Mouse (Mus musculus): ENCODE data around the gene Ascl3.

Ascl3 gene

DNA sequence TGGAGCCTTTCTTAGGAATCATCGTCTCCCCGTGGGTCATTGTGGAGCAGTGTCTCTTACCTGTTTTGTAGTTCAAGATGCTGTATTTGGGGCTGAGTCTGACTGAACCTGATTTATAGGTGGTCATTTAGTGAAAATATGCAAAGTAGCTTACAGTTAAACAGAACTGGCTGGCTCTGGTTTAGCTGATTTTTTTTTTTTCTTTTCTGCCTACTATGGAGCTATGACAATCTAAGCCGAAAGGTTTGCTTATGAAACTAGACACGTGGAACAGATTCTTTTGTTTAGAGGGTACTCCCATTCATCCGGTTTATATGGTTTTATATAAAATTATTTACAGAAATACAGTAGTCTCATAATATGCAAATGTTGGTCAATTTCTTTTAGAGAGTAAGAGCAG lies at the start of gene Ascl3:
Ascl3 (minus strand) TSS at position 101 of the 400 bp plus-strand sequence.
- DNase-seq (ENCODE audit: inconsistent age in 2 of 2, low spot score in 1 of 2) = no peak

GRCm38 (mm10) chr7:109781087-109781469 lies 49.6 kb upstream of the Ascl3 start:
- DNase-seq (ENCODE audit: inconsistent age in 2 of 2, low spot score in 1 of 2) = peak in 1 of 2 experiments; percentile 52

DNA sequence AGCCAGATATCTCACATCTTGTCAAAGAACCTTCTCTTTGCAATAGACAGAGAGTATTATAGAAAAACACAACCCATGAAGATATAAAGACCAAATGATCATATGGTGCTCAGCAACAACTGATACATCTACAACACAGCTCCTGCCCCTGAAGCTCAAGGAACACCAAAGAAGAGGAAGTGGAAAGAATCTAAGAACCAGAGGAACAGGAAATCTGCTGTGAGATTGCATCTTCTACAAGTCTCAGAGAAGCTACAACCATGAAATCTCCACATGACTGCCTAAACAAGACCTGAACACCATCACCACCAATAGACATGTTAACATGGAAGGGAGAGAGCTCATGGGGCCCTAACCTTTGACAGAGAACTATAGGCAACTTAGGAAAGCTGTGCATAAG lies 40.7 kb upstream of the Ascl3 start:
- DNase-seq (ENCODE audit: inconsistent age in 2 of 2, low spot score in 1 of 2) = no peak

DNA sequence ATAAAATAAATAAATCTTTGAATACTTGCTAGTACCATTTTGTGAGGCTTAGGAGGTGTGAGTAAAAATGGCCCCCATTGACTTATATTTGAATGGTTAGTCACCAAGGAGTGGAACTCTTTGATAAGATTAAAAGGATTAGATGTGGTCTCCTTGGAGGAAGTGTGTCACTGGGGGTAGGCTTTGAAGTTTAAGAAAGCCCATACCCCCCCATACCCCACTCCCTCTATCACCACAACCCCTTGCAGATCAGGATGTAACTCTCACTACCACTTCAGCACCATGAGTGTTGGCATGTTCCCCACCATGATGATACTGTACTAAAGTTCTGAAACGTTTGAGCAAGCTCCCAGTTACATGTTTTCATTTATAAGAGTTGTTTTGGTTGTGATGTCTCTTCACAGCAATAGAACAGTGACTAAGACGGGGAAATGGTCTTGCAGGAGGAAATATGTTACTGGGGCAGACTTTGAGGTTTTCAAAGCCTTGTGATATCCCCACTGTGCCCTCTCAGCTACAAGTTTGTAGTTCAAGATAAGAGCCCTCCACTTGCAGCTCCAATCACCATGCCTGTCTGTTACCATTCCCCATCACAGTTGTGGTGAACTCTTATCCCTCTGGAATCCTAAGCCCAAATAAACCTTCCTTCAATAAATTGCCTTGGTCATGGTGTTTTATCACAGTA lies 37.3 kb upstream of the Ascl3 start:
- DNase-seq (ENCODE audit: inconsistent age in 2 of 2, low spot score in 1 of 2) = no peak

GRCm38 (mm10) chr7:109767575-109768350 lies 36.2 kb upstream of the Ascl3 start:
- DNase-seq (ENCODE audit: inconsistent age in 2 of 2, low spot score in 1 of 2) = no peak

DNA sequence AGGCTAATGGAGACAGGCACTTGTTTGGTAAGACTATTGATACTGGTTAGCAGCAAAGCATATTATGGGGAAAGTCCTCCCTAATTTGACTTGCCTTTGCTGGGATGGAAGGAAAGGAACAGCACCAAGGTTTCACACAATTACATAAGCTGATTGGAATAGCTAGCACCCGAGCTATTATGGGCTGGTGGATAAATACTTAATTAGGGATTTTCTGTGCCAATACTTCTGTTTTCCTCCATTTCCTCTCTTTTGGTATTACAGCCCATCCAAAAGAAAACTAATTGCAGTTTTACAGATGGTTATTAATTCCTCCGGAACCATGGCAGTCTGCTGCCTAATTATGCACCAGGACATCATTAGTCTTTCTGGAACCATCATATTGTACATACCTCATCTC lies 32.5 kb upstream of the Ascl3 start:
- no peak for DNase-seq (ENCODE audit: inconsistent age in 2 of 2, low spot score in 1 of 2)

DNA sequence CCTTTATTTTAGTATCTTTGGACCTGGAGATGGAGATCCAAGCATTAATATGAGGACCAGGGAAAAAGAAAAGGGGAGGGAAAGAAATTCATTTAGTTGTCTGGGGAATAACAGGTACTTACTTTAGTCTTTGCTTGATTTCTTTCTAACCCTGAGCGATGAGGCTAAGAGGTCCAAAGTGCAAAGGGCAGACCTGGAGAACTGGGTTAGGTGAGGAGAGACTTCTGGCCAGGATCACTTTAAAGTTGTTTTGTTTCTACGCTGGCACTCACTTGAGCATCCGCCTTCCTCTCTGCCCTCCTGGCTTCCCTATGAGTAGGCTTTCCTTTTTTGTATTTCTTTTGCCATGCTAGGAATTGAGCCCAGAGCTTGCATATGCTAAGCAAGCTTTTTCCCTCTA lies 24.8 kb upstream of the Ascl3 start:
- no peak for DNase-seq (ENCODE audit: inconsistent age in 2 of 2, low spot score in 1 of 2)

GRCm38 (mm10) chr7:109754034-109754433 lies 22.5 kb upstream of the Ascl3 start:
- no peak for DNase-seq (ENCODE audit: inconsistent age in 2 of 2, low spot score in 1 of 2)

DNA sequence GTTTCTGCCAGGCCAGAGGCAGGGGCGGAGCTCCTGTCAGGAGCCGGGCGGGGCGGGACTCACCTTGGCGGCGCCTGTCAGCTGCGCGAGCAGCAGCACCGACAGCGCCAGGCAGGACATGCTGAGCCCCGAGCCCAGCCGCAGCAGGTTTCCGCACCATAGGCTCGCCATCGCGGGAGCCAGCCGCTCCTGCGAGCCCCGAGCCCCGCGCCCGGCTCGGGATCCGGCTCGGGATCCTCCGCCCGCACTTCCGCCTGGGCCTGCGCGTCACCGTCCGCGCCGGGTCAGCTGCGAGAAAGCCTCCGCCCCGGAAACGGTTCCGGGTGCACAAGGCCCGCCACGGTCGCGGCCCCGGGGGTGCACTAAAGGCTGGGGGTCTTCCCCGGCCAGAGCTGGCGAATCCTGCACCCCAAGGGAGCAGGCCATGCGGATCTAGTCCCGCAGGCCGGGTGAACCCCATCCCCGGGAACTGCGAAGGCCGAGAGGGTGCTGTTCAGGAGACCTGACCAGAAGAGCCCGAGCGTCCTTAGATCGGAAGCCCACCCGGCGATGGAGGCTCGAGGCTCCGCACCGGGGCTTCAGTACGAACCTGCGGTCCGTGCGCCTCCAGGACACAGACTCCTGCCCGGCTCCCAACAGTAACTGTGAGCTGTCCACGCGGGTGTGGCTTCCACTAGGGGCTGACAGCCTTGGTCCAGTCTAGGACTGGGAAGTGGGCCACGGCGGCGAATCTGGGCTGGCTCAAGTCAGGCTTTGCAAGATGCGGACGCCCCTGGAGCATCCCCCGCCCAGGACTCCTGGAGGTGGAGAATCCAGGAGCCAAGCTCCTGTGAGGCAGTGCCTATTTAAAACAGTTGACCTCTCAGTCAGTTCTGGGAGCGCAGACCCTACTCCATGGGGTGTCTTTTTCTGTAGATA lies 20.7 kb upstream of the Ascl3 start, which contains the start of gene Tmem9b:
Tmem9b (minus strand) TSS at position 868 of the 918 bp plus-strand sequence.
- peak; percentile 88 to 96 for DNase-seq (ENCODE audit: inconsistent age in 2 of 2, low spot score in 1 of 2)

DNA sequence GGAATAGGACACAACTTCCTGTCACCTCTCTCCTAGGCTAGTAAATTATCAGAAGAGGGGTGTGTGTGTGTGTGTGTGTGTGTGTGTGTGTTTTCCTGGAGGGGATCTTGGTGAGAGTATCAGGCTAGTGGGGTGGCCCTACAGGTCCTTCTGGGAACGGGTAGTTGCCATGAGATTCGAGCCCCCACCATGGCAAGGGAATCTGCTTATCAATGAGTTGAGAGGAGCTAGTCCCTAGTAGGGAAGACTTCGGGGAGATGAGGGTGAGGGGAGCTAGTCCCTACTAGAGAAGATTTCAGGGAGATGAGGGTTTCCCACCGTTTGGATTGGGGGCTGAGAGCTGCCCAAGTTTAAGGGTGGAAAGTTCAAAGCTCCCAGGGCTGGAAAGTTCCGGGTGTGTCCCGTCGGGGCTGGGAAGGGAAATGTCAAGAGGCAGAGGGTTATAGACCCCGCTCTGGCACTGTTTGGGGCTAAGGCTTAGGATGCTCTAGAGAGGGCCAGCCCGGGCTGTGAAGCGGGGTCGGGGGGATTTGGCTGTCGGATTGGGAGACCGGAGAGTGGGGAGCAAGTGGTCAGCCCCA lies 20.0 kb upstream of the Ascl3 start:
- no peak for DNase-seq (ENCODE audit: inconsistent age in 2 of 2, low spot score in 1 of 2)

- DNase-seq (ENCODE audit: inconsistent age in 2 of 2, low spot score in 1 of 2) = no peak
Measured at GRCm38 (mm10) chr7:109747747-109748146, 16.2 kb upstream of the Ascl3 start.

- DNase-seq (ENCODE audit: inconsistent age in 2 of 2, low spot score in 1 of 2) = no peak
Measured at GRCm38 (mm10) chr7:109741703-109742102, 10.2 kb upstream of the Ascl3 start.

- no peak for DNase-seq (ENCODE audit: inconsistent age in 2 of 2, low spot score in 1 of 2)
Measured at GRCm38 (mm10) chr7:109741060-109741459, 9.5 kb upstream of the Ascl3 start.

- DNase-seq (ENCODE audit: inconsistent age in 2 of 2, low spot score in 1 of 2) = no peak
Measured at GRCm38 (mm10) chr7:109739822-109740370, 8.4 kb upstream of the Ascl3 start.

DNA sequence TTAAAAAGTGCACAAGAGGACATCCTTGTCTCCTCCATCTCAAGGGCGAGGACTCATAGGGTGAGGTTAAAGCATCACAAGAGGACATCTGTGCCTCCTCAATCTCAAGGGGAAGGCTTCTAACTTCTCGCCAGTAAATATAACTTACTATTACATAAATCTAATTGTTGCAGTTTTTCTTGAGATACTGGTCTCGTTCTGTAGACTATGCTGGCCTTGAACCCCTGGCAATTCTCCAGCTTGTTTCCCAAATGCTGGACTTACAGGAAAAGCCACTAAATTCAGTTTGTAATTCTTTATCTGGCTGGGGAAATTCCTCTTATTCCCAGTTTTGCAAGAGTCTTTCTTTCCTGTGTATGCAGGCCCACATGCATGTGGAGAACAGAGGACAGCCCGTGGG lies 3.3 kb upstream of the Ascl3 start:
- peak; percentile 34 to 76 for DNase-seq (ENCODE audit: inconsistent age in 2 of 2, low spot score in 1 of 2)

GRCm38 (mm10) chr7:109723697-109724096 lies 7.8 kb downstream of the Ascl3 start, which contains the start of gene BC051019:
Gene BC051019, minus strand, starts transcription at chr7:109723850.
- no peak for DNase-seq (ENCODE audit: inconsistent age in 2 of 2, low spot score in 1 of 2)

DNA sequence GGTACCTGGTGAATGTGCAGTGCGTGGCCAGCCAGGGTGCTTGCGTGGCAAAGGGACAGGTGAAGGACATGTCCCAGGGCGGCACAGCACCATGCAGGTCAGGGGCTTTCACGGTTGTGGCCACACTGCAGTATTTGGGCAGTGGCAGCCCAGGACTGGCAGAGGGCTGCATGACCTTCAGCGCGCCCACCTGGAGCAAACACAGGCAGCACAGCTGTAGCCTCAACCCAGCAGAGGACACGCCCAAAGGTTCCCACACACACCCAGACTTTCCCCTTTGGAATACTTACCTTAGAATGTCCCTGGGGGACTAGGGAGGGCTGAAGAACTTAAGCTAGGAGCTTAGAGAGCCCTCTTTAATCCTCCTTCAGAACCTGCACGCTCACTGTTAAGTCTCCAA lies 8.4 kb downstream of the Ascl3 start:
- DNase-seq (ENCODE audit: inconsistent age in 2 of 2, low spot score in 1 of 2) = no peak

DNA sequence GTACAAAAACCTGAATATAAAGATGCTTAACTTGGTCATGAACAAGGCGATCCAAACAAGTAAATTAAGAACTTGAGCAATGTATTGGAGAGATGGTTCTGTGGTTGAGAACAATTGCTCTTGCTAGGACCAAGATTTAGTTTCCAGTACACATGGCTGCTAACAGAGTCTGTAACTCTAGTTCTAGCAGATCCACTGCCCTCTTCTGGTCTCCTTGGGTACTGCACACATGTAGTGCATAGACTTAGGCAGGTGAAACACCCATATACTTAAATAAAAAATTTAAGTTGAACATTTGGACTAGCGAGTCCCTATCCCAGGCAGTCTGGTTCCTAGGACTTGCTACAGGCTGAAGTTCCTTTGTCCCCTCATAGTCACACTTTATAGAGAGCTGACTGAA lies 8.9 kb downstream of the Ascl3 start:
- no peak for DNase-seq (ENCODE audit: inconsistent age in 2 of 2, low spot score in 1 of 2)

DNA sequence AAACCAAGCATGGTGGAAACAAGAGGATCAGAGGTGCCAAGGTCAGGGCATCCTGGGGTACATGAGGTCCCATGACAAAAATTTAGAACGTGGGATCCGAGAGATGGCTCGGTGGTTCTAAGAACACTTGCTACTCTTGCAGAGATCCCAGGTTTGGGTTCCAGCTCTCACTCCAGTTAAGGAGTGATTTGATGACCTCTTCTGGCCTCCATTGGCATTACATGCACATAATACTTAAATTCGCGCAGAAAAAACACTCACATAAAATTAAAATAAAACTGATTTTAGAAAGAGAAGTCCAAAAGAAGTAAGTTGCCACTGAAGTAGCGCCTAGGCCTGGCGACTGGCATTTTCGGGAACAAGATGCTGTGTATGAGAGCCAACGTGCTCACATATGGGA lies 12.2 kb downstream of the Ascl3 start:
- DNase-seq (ENCODE audit: inconsistent age in 2 of 2, low spot score in 1 of 2) = peak in 1 of 2 experiments; percentile 77

DNA sequence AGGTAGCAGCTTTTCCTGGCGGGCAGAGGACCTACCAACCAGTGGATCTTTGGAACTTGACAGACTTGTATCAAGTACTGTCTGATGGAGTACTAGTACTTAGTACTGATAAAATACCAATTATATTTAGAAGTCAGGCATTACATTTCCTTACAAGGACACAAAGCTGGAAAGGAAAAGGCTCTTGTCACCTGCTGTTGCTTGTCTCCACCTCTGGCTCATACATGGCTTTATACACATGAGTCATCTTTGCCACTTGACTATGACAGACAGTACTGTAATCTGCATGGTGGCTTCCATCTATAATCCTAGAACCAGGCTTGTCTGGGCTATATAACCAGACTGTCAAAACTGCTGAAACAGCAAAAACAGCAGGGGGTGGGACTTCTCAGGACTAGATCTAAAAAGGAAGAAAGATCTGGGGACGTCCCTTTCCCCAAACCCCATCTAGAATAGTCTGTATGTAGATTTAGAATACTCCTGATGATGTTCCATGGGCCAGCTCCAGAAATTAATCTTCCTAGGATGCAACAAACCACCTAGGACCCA lies 18.0 kb downstream of the Ascl3 start:
- DNase-seq (ENCODE audit: inconsistent age in 2 of 2, low spot score in 1 of 2) = no peak

Data from adrenal gland, adult (tissue).